Comparison of ENCODE assay signal across 1 mouse cellular context in genomic region chr6:131712803-131713202, GRCm38 (mm10).
TF ChIP-seq lines count a peak whose summit lies in the region.

No protein-coding gene starts in this region.

TF ChIP-seq in MEL, 35 proteins besides CTCF, POLR2A, EP300 and RAD21:
- TF ChIP-seq HCFC1 (IDR thresholded peaks at IDR 0.05; ENCODE audit: low read depth, low read length) (no peak), UBTF (IDR thresholded peaks at IDR 0.05; ENCODE audit: borderline replicate concordance, insufficient read depth, low read depth, low read length) (no peak), MYC (IDR thresholded peaks at IDR 0.05; ENCODE audit: low read depth, low read length) (no peak), E2F4 (IDR thresholded peaks at IDR 0.05; ENCODE audit: borderline replicate concordance, low read depth, low read length) (no peak), TAL1 (IDR thresholded peaks at IDR 0.05; ENCODE audit: low read length) (no peak), MEF2A (IDR thresholded peaks at IDR 0.05; ENCODE audit: extremely low read depth, insufficient replicate concordance, low read depth, low read length, poor library complexity, severe bottlenecking) (no peak), SMC3 (IDR thresholded peaks at IDR 0.05; ENCODE audit: low read depth, low read length) (peak; percentile 59), POLR2AphosphoS5 (IDR thresholded peaks at IDR 0.05; ENCODE audit: borderline replicate concordance, low read depth, low read length) (no peak)
